Mouse (Mus musculus) embryo, embryonic 11.5 days (tissue): Measurements from ENCODE around the gene Olfr393.

Experiments used
- DNase-seq: peaks from one replicate; pipeline ENCODE4 v3.0.0-alpha.2; 2012; ENCODE audit warnings: low read depth, low spot score

Gene Olfr393

DNA sequence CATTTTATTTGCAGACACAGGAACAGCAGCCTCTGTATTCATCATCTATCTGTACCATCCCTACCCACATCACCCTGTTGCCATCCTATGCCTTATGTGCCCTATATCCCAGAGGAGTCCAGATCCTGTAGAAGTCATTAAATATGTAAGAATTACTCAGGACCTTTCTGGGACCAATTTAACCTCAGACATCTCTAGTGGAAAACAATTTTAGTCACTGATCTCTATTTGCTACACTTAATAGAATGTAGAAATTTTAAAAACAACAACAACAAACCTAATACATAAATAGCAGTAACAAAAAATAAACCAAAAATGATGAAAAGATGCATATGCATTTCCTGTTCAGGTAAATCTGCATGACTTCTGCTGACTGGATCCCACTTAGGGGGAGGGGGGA is at the start of gene Olfr393:
TSS of gene Olfr393 (minus strand) at position 101 of the 400 bp plus-strand sequence.
- DNase-seq, result no peak

DNA sequence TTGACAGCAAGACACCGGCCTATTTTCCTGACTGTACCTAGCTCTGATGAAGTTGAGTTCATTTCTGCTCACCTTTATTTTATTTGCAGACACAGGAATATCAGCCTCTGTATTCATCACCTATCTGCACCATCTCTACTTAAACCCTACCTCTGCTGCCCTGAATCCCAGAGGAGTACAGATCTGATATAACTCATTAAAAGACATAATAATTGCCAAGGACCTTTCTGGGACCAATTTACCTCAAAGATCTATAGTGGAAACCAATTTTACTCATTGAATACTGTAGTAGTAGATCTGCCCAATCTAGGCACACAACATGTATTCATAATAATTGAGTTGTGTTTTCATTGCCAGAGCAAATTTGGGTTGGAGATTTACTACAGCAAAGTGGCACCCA is 39.4 kb upstream of the Olfr393 start, which contains the start of gene Olfr394:
TSS of gene Olfr394 (minus strand) at position 101 of the 400 bp plus-strand sequence.
- DNase-seq, result no peak

DNA sequence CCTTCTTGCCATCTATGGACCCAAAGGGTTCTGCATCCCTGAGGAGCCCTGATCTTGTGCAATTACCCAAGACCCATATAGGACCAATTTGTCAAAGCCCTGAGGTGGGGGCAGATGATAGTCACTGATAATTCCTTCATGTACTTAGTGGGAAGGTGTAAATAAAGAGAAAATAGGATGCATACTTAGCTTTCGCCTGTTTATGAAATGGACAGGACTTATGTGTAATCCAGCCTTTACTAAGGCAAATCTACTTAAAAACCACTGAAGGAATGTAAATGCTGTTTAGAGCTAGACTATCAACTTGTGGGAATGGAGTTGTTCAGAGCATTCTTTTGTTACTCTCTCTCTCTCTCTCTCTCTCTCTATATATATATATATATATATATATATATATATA is 34.3 kb downstream of the Olfr393 start, which contains the start of gene Olfr392:
TSS of gene Olfr392 (minus strand) at position 101 of the 400 bp plus-strand sequence.
- no peak for DNase-seq

DNA sequence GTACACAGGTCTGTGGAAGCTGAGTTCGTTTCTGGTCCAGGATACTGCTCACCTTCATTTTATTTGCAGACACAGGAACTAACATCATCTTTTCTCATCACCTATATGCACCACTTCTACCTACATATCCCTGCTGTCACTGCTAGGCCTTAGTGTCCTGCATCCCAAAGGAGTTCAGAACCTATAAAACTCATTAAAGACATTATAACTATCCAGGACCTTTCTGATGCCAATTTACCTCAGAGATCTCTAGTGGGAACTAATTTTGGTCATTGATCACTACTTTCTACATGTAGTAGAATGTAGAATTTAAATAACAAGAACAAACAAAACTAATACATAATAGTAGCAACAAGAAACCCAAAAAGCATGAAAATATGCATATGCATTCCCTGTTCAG is 48.3 kb downstream of the Olfr393 start, which contains the start of gene Olfr391-ps:
TSS of gene Olfr391-ps (minus strand) at position 101 of the 400 bp plus-strand sequence.
- no peak for DNase-seq
